Mouse (Mus musculus) embryonic facial prominence, embryonic 13.5 days (tissue): Measurements from ENCODE around the gene Tmem217. TPM values are rescaled to one million over a fixed set of nuclear protein-coding genes. Genes with fewer than 3 reads are reported as not detected.

ENCODE experiments used
- ATAC-seq: fragments of 200-750 bp; cut with Nextera tagmentation; 2 replicates; pipeline ENCODE4 v1.8.0; 2017; ENCODE audit warnings: low read depth; ENCODE audit not compliant: insufficient number of reproducible peaks, insufficient read depth, low FRiP score, low TSS enrichment
- H3K27ac ChIP-seq: fragments of 300-500 bp; sonication (generic); 2 replicates; pipeline ENCODE4 v1.5.1; 2015; ENCODE audit warnings: moderate library complexity, mild to moderate bottlenecking, inconsistent platforms
- H3K27me3 ChIP-seq: fragments of 300-500 bp; sonication (generic); 2 replicates; pipeline ENCODE4 v1.6.1; 2015; ENCODE audit warnings: mild to moderate bottlenecking, inconsistent platforms
- H3K36me3 ChIP-seq: fragments of 300-500 bp; sonication (generic); 2 replicates; pipeline ENCODE4 v1.6.1; 2015; ENCODE audit warnings: mild to moderate bottlenecking, inconsistent platforms
- H3K4me1 ChIP-seq: fragments of 300-500 bp; sonication (generic); 2 replicates; pipeline ENCODE4 v1.6.1; 2015; ENCODE audit warnings: inconsistent platforms
- H3K4me2 ChIP-seq: fragments of 300-500 bp; sonication (generic); 2 replicates; pipeline ENCODE4 v1.6.1; 2015; ENCODE audit warnings: moderate library complexity, mild to moderate bottlenecking, inconsistent platforms
- H3K4me3 ChIP-seq: fragments of 300-500 bp; sonication (generic); 2 replicates; pipeline ENCODE4 v1.5.1; 2015; ENCODE audit warnings: mild to moderate bottlenecking, inconsistent platforms
- H3K9ac ChIP-seq: fragments of 300-500 bp; sonication (generic); 2 replicates; pipeline ENCODE4 v1.6.1; 2015; ENCODE audit warnings: mild to moderate bottlenecking, inconsistent platforms
- H3K9me3 ChIP-seq: fragments of 300-500 bp; sonication (generic); 2 replicates; pipeline ENCODE4 v1.6.1; 2016; ENCODE audit warnings: inconsistent platforms
- WGBS: fragments of 180-500 bp; shearing (Covaris S2); methylation state at CpG from one replicate; pipeline ENCODE4 v1.1.7; 2015; ENCODE audit warnings: mixed read lengths; 5-methylcytosine and 5-hydroxymethylcytosine counted together
- polyA plus RNA-seq: library from polyadenylated mRNA; unstranded; fragments of >200 nt; fragmentation: Nextera tagmentation; extraction: Ambion mirVana; gene quantifications from 2 replicates; pipeline ENCODE4 v1.2.1, GENCODE M21; 2015

The Tmem217 gene
- 1.8 and 2.3 TPM in 2 replicates for polyA plus RNA-seq

DNA sequence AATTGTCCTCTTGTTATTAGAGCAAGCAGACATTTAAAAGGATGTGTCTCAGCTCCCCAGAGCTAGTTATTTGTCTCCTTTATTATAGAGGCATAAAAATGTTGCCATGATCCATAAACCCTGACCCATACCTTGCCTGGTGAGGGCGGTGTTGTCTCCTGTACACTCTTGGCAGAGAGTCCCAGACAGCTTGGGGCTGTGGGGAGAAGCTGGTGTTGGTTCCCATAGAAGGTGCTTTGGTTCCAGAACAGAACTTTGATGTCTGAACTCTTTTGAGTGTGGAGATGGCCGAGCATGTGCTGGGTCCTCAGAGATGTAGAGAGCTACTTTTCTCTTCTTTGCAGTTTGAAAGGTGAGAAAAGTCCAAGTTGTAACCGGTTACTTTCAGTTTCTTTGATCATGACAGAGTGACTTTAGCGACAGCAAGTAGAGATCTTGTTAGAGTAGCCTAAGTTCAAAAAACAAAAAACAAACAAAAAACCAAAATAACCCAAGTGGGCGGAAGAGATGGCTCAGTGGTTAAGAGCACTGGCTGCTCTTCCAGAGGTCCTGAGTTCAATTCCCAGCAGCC lies at the start of gene Tmem217:
Gene Tmem217 (minus strand): TSS at position 224 of the 571 bp plus-strand sequence.
- WGBS = 91% methylated on average over 5 of the region's 5 CpGs
- Histone ChIP-seq H3K27me3 (no peaks in the 10 kb centered on the region), H3K4me1 (peaks cover 19% of the 10 kb centered on the region), H3K27ac (no peak within 1 kb of the TSS), H3K9ac (no peak within 1 kb of the TSS), H3K9me3 (no peaks in the 10 kb centered on the region), H3K4me2 (peak within 1 kb of the TSS; percentile 98; the same call in 1 of the 2 replicates), H3K36me3 (peaks cover 18% of the 10 kb centered on the region), H3K4me3 (no peak within 1 kb of the TSS)
- ATAC-seq = no peak

DNA sequence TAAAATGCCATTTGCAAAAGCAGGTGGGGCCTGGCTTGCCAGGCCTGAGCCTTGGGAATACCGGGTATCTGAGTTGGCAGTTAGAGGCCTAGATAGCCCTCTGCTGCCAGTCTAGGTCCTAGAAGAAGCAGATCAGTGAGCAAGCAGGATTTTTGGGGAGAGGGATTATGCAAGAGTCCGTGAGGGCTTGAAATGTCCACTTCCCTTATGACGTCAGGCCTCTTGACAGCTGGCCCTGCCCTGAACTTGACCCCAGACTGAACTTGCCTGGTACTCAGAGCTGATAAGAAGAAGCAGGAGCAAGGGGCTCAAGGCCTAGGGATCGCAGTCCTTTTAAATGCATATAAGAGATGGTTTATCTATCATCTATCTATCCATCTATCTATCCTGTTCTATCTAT lies 49.2 kb upstream of the Tmem217 start:
- peaks cover 76% of the 10 kb centered on the region for H3K36me3 ChIP-seq
- no peak overlapping the region for H3K4me2 ChIP-seq
- no peak for ATAC-seq
- H3K27me3 ChIP-seq = no peaks in the 10 kb centered on the region
- no peak overlapping the region for H3K27ac ChIP-seq
- 80% methylated on average over 4 of the region's 4 CpGs for WGBS
- no peak overlapping the region for H3K9ac ChIP-seq
- H3K4me3 ChIP-seq = no peak overlapping the region
- no peaks in the 10 kb centered on the region for H3K4me1 ChIP-seq
- H3K9me3 ChIP-seq = no peaks in the 10 kb centered on the region

DNA sequence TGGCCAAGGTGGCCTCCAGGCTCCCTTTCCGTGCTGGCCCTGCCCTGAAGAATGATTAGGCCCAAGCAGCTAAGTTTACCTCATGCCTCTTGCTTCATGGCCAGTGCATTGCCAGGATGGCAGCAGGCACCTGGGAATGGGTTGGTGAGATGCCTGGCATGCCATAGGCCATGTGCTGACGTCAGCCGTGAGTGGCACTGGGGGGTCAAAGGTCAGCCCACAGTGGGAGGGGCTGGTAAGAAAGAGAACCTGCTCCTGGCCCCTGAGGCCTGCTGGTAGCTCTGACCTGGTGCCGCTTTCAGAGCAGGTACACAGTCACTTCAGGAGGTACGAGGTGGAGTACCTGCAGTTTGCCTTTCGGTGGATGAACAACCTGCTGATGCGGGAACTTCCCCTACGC lies 47.4 kb upstream of the Tmem217 start:
- Histone ChIP-seq H3K4me3 (no peak overlapping the region), H3K4me2 (no peak overlapping the region), H3K9me3 (no peaks in the 10 kb centered on the region), H3K27me3 (no peaks in the 10 kb centered on the region), H3K9ac (no peak overlapping the region), H3K36me3 (peaks cover 81% of the 10 kb centered on the region), H3K27ac (no peak overlapping the region), H3K4me1 (no peaks in the 10 kb centered on the region)
- 83% methylated on average over 8 of the region's 8 CpGs for WGBS
- no peak for ATAC-seq

DNA sequence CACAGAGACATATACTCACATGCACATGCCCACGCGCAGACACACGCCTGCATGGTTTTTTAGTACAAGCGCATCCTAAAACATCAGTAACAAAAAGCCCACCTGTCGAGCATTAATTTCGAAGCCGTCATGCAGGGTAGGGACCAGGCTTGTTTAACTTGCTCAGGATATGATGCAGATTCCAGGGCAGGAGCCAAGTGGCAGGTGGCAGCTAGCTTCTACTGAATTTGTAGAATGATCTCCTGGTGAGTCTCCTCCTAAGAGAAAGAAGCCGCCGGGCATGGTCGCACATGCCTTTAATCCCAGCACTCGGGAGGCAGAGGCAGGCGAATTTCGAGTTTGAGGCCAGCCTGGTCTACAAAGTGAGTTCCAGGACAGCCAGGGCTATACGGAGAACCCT lies 46.9 kb upstream of the Tmem217 start:
- Histone ChIP-seq H3K9me3 (no peaks in the 10 kb centered on the region), H3K4me3 (no peak overlapping the region), H3K36me3 (peaks cover 86% of the 10 kb centered on the region), H3K4me1 (no peaks in the 10 kb centered on the region), H3K4me2 (no peak overlapping the region), H3K27ac (no peak overlapping the region), H3K9ac (no peak overlapping the region), H3K27me3 (no peaks in the 10 kb centered on the region)
- ATAC-seq = no peak
- WGBS = 92% methylated on average over 14 of the region's 14 CpGs

DNA sequence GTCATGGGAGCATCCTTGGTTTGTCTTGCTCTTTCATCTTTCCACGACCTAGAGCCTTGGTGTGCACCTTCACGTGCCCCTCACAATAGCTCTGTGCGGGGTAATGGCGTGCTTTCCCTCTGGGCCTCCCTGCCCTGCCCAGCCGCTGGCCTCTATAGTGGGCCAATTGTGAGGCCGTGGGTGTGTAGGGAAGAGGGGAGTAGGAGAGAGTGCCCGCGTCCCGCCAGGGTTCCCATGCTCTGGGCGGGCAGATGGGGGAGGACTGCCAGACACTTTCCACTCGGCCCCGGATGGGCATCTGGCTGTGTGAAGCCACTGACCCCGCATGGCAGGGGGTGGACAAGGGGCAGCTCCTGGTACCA lies 44.6 kb upstream of the Tmem217 start:
- ATAC-seq = 0 out of 2 replicates have a peak, but pooled peaks have one; percentile 20
- 89% methylated on average over 13 of the region's 13 CpGs for WGBS
- Histone ChIP-seq H3K4me3 (no peak overlapping the region), H3K36me3 (peaks cover 81% of the 10 kb centered on the region), H3K27me3 (no peaks in the 10 kb centered on the region), H3K9ac (no peak overlapping the region), H3K27ac (no peak overlapping the region), H3K4me1 (no peaks in the 10 kb centered on the region), H3K4me2 (no peak overlapping the region), H3K9me3 (no peaks in the 10 kb centered on the region)

DNA sequence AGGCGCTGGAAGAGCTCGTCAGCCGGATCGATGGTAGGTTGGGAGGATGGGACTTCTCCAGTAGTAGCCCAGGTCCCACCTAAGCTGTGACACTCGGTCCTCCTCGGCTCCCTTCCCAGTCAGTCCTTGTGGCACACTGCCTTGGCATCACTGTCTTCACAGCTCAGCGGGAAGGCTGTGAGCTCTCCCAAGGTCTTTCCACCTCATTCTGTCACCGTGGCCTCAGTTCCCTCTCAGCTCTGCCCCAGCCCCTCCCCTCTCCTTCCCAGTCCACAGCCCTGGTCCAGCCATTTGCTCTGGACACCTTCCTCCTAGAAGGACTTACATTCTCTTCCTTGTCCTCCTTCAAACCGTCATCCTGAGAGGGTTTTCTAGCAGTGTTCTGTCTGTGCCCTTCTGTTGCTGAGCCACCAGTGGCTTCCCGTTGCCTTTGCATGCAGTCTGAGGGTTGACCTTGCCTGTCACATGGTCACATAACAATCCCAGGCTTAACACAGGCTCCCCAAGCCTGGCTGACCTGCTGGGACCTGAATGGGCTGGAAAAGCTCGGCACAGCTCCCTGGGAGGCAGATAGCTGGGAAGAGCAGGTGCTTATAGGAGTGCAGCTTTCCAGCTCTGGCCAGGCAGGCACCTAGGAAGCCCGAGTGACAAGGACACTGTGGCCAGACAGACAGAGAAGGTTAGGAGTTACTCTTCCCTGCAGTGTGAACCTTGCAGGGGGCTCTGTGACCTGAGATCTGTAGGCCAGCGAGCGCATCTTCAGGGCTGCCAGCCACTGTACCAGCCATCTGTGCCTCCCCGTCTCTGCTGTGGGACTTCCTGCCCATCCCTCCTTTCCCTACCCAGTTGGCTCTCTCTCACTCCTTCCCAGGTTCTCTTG lies 43.9 kb upstream of the Tmem217 start:
- WGBS = 89% methylated on average over 15 of the region's 15 CpGs
- H3K27ac ChIP-seq = no peak overlapping the region

DNA sequence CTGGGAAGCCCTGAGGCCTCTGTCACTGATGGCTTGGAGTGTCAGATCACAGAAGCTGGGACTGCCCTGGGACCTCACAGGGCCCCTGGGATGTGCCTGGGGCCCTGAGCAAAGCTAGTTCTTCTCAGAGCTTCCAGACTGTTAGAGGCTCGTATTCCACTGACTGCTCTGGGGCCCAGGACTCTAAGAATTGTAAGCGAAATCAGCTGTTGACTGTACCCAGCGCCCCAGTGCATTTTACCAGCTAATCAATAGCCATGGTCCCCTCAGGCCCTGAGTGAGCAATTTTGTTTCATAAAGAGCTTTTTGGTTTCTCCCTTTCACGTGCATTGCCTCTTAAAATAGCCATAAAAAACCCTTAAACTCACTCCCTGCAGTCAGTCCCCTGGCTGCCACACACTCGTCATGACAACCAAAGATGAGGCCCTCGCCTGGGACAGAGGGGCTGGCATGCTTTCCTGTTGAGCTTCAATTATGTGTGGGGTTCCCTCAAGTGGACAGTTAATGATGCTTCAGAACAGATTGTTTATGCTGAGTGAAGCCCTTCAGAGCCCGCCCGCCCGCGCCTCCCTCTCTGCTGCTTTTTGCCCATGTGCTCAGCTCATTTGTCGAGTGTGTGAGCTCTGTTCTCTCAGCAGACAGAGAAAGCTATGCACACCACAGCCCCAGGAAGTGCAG lies 37.2 kb upstream of the Tmem217 start:
- WGBS = 49% methylated on average over 11 of the region's 11 CpGs
- Histone ChIP-seq H3K36me3 (peaks cover 36% of the 10 kb centered on the region), H3K27ac (peak overlapping the region; percentile 39; the same call in 1 of the 2 replicates), H3K4me2 (no peak overlapping the region), H3K27me3 (no peaks in the 10 kb centered on the region), H3K4me3 (no peak overlapping the region), H3K9ac (peak overlapping the region; percentile 40; the same call in 1 of the 2 replicates), H3K4me1 (peaks cover 14% of the 10 kb centered on the region), H3K9me3 (no peaks in the 10 kb centered on the region)
- no peak for ATAC-seq

More for the DNA sequence above, 43.9 kb upstream of the Tmem217 start:
- Histone ChIP-seq H3K9ac (0 out of 2 replicates have a peak overlapping the region, but pooled peaks have one; percentile 27), H3K4me3 (no peak overlapping the region), H3K9me3 (no peaks in the 10 kb centered on the region), H3K4me1 (no peaks in the 10 kb centered on the region), H3K27me3 (no peaks in the 10 kb centered on the region), H3K36me3 (peaks cover 75% of the 10 kb centered on the region), H3K4me2 (no peak overlapping the region)
- no peak for ATAC-seq

DNA sequence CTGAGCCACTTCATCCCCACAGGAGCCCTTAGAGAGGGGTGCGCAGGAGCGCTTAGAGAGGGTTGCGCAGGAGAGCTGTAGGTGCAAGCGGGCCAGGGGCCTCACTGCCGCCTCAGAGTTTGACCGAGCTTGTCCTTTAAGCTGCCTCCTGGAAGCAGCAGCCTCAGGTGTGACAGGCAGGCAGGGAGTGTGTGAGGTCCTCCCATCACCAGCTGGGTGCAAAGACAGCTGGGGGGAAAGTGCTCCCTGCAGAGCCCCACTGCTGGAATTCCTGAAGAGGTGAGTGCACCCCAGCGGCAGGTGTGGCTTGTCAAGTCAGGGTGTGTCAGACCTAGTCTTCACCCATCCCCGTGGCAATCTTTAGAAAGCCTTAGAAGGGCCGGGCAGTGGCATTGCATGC lies 34.7 kb upstream of the Tmem217 start:
- no peak overlapping the region for H3K4me3 ChIP-seq
- H3K27me3 ChIP-seq = no peaks in the 10 kb centered on the region
- no peak overlapping the region for H3K4me2 ChIP-seq
- no peak overlapping the region for H3K9ac ChIP-seq
- no peaks in the 10 kb centered on the region for H3K9me3 ChIP-seq
- no peak for ATAC-seq
- H3K4me1 ChIP-seq = peaks cover 18% of the 10 kb centered on the region
- no peak overlapping the region for H3K27ac ChIP-seq
- peaks cover 39% of the 10 kb centered on the region for H3K36me3 ChIP-seq
- 79% methylated on average over 9 of the region's 9 CpGs for WGBS

DNA sequence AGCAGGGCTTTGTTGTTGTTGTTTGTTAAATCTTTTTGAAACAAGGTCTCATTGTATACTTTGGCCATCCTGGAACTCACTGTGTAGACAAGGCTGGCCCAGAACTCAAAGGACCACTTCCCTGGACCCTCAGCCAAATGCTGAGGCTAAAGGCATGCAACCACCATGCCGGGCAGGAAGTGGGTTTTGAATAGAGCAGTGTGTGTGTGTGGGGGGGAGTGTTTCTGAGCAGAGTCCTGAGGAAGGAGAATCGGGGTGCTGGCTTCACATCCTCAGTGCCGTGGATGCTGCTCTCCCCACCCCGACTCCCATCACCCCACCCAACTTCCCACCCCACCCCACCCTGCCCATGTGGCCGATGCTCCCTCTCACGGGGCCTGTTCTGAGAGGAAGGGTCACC lies 33.3 kb upstream of the Tmem217 start:
- Histone ChIP-seq H3K36me3 (peaks cover 47% of the 10 kb centered on the region), H3K9ac (no peak overlapping the region), H3K4me2 (no peak overlapping the region), H3K27ac (no peak overlapping the region), H3K4me3 (no peak overlapping the region), H3K27me3 (no peaks in the 10 kb centered on the region), H3K4me1 (peaks cover 18% of the 10 kb centered on the region), H3K9me3 (no peaks in the 10 kb centered on the region)
- 73% methylated on average over 5 of the region's 6 CpGs for WGBS
- ATAC-seq = no peak

DNA sequence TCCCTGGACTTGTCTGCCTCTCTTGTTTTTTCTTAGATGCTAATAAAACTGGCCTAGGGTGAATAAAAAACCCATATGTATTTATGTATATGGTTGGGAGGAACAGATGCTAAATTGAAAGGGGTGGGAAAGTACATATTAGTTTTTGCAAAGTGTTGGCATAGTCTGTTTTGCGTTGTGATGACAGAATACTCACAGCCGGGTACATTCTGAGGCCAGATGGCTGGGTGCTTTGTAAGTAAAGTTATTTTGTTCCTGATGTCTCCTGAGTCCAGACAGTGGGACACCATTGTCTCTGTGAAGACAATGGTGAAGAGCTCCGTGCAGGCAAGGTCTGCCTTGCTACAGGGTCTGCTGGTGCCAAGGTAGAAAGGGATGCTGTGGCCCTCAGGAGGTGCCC lies 32.6 kb upstream of the Tmem217 start:
- H3K9me3 ChIP-seq = no peaks in the 10 kb centered on the region
- peaks cover 51% of the 10 kb centered on the region for H3K36me3 ChIP-seq
- no peak overlapping the region for H3K27ac ChIP-seq
- H3K4me2 ChIP-seq = no peak overlapping the region
- H3K9ac ChIP-seq = no peak overlapping the region
- no peak for ATAC-seq
- no peaks in the 10 kb centered on the region for H3K27me3 ChIP-seq
- 60% methylated on average over 3 of the region's 3 CpGs for WGBS
- H3K4me1 ChIP-seq = peaks cover 18% of the 10 kb centered on the region
- H3K4me3 ChIP-seq = no peak overlapping the region

DNA sequence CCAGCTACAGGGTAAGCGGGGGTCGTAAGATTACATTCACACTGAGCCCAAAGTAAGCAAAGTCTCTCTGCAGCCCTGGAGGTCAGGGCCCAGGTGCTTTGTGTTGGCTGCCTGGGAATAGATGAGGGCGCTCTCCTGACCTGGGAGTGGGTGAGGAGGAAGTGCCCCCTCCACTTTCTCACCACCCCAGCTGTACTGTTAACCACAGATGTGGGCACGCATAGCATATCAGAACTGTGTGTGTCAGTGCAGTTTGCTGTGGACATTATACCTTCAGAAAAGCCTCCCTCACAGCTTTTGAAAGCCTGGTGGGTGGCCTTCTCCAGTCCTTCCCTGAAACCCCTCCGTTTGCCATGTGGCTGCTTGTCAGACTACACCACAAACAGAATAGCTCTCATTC lies 32.1 kb upstream of the Tmem217 start:
- no peak overlapping the region for H3K9ac ChIP-seq
- ATAC-seq = no peak
- H3K4me2 ChIP-seq = no peak overlapping the region
- H3K9me3 ChIP-seq = no peaks in the 10 kb centered on the region
- peaks cover 16% of the 10 kb centered on the region for H3K4me1 ChIP-seq
- WGBS = 73% methylated on average over 5 of the region's 5 CpGs
- H3K27ac ChIP-seq = no peak overlapping the region; the same call in 1 of the 2 replicates
- H3K36me3 ChIP-seq = peaks cover 55% of the 10 kb centered on the region
- no peak overlapping the region for H3K4me3 ChIP-seq
- H3K27me3 ChIP-seq = no peaks in the 10 kb centered on the region
